Mouse (Mus musculus) embryonic fibroblast, embryonic 13.5 days (primary cell): ENCODE measurements around the gene Plxdc1.

Experiments used
- CTCF ChIP-seq: IDR thresholded peaks from 2 replicates; pipeline ENCODE4 v1.5.1; 2011; ENCODE audit warnings: mild to moderate bottlenecking, control low read depth, low read length, moderate library complexity, borderline replicate concordance; ENCODE audit not compliant: insufficient read depth
- POLR2A ChIP-seq: IDR thresholded peaks from 2 replicates; pipeline ENCODE4 v1.6.1; 2011; ENCODE audit warnings: low read depth, mild to moderate bottlenecking, control low read depth, low read length, moderate library complexity

GRCm38 (mm10) chr11:97904801-97905200, 81.4 kb downstream of the Plxdc1 start:
- TF ChIP-seq POLR2A (no peak), CTCF (no peak)
